Mouse (Mus musculus) neural tube, embryonic 15.5 days (tissue): ENCODE measurements around the gene Rwdd3. TPM values are rescaled to one million over a fixed set of nuclear protein-coding genes. Genes with fewer than 3 reads are reported as not detected.
A peak's percentile ranks its signal among the peaks of the same experiment; 100 is the strongest.

ENCODE experiments used
- ATAC-seq: fragments of 200-750 bp; cut with Nextera tagmentation; 2 replicates; pipeline ENCODE4 v1.8.0; 2017; ENCODE audit warnings: mild to moderate bottlenecking, moderate TSS enrichment, moderate library complexity; ENCODE audit not compliant: low FRiP score
- H3K27ac ChIP-seq: fragments of 300-500 bp; sonication (generic); replicated peaks from 2 replicates; pipeline ENCODE4 v1.5.1; 2015; ENCODE audit warnings: mild to moderate bottlenecking, inconsistent platforms
- H3K27me3 ChIP-seq: fragments of 300-500 bp; sonication (generic); replicated peaks from 2 replicates; pipeline ENCODE4 v1.6.1; 2015; ENCODE audit warnings: inconsistent platforms
- H3K36me3 ChIP-seq: fragments of 300-500 bp; sonication (generic); 2 replicates; pipeline ENCODE4 v1.6.1; 2015; ENCODE audit warnings: inconsistent platforms
- H3K4me1 ChIP-seq: fragments of 300-500 bp; sonication (generic); 2 replicates; pipeline ENCODE4 v1.6.1; 2015; ENCODE audit warnings: inconsistent platforms
- H3K4me2 ChIP-seq: fragments of 300-500 bp; sonication (generic); 2 replicates; pipeline ENCODE4 v1.6.1; 2015; ENCODE audit warnings: inconsistent platforms, mild to moderate bottlenecking, moderate library complexity
- H3K4me3 ChIP-seq: fragments of 300-500 bp; sonication (generic); replicated peaks from 2 replicates; pipeline ENCODE4 v1.5.1; 2015; ENCODE audit warnings: mild to moderate bottlenecking, inconsistent platforms
- H3K9ac ChIP-seq: fragments of 300-500 bp; sonication (generic); replicated peaks from 2 replicates; pipeline ENCODE4 v1.6.1; 2015; ENCODE audit warnings: mild to moderate bottlenecking, inconsistent platforms
- H3K9me3 ChIP-seq: fragments of 300-500 bp; sonication (generic); replicated peaks from 2 replicates; pipeline ENCODE4 v1.6.1; 2016; ENCODE audit warnings: inconsistent platforms
- WGBS: fragments of 180-500 bp; shearing (Covaris S2); methylation state at CpG from one replicate; pipeline ENCODE4 v1.1.7; 2015; ENCODE audit warnings: mixed read lengths; 5-methylcytosine and 5-hydroxymethylcytosine counted together
- polyA plus RNA-seq: library from polyadenylated mRNA; unstranded; fragments of >200 nt; fragmentation: Nextera tagmentation; extraction: Ambion mirVana; gene quantifications from 2 replicates; pipeline ENCODE4 v1.2.1, GENCODE M21; 2015

Gene Rwdd3
- polyA plus RNA-seq, 1 experiment from 2014 or later: 5.4 TPM

GRCm38 (mm10) chr3:121157546-121158330, 13.8 kb downstream of the Rwdd3 start:
- Histone ChIP-seq H3K4me1 (peaks cover 10% of the 10 kb centered on the region), H3K4me2 (no peak overlapping the region), H3K4me3 (no peak overlapping the region), H3K9ac (no peak overlapping the region), H3K27me3 (no peaks in the 10 kb centered on the region), H3K9me3 (no peaks in the 10 kb centered on the region), H3K36me3 (no peaks in the 10 kb centered on the region), H3K27ac (no peak overlapping the region)
- no peak for ATAC-seq
- WGBS: 71% methylated on average over 10 of the region's 10 CpGs

- Histone ChIP-seq H3K27me3 (no peaks in the 10 kb centered on the region), H3K36me3 (no peaks in the 10 kb centered on the region), H3K9me3 (no peaks in the 10 kb centered on the region), H3K4me2 (peak overlapping the region; percentile 37), H3K27ac (no peak overlapping the region), H3K4me3 (no peak overlapping the region), H3K9ac (no peak overlapping the region), H3K4me1 (peaks cover 10% of the 10 kb centered on the region)
- 44% methylated on average over 11 of the region's 11 CpGs for WGBS
- ATAC-seq: no peak
Measured at GRCm38 (mm10) chr3:121156451-121157186, 14.9 kb downstream of the Rwdd3 start.

DNA sequence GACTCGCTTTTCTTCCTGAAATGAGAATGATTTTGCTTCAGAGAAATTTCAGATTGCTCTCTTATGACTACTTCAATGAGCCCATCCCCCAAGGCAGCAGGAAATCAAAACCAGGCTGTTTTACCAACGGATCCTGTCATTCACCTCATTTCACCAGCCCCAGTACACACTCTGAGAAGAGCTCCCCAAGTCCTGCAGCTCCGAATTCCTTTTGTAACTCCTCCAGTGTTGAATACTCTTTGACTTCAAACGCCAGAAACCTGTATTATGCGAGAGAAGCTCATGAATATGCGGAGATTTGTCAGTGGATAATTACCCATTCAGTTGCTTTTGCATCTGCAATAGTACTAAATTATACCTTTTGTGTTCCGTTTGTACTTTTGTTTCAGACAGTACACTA, 15.5 kb downstream of the Rwdd3 start:
- 12% methylated on average over 7 of the region's 7 CpGs for whole genome bisulfite sequencing
- ATAC-seq: no peak
- Histone ChIP-seq H3K27ac (no peak overlapping the region), H3K36me3 (no peaks in the 10 kb centered on the region), H3K4me2 (peak overlapping the region; percentile 37), H3K9me3 (no peaks in the 10 kb centered on the region), H3K4me3 (no peak overlapping the region), H3K27me3 (no peaks in the 10 kb centered on the region), H3K4me1 (peaks cover 10% of the 10 kb centered on the region), H3K9ac (no peak overlapping the region)

- no peak overlapping the region for H3K27ac ChIP-seq
- 83% methylated on average over 11 of the region's 11 CpGs for WGBS
Measured at GRCm38 (mm10) chr3:121133937-121134336, 37.6 kb downstream of the Rwdd3 start.

DNA sequence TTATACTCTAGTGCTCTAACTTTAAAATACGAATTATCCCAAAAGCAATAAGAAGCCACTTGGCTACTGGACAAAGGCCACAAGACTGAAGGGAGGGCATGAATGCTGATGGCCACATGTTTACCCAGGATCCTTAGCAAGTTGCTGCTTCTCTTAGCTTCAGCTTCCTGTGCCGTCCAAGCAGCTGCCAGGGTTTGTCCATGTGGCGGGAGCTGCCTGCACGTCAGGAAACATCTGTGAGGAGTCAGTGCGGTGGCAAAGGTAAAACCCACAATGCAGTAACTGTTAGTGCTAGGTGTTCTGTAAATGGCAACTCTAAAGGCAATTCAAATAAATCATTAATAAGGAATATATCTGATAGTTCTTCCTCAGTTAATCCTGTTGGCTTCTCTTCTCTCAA, 38.5 kb downstream of the Rwdd3 start:
- Histone ChIP-seq H3K27me3 (no peaks in the 10 kb centered on the region), H3K4me1 (no peaks in the 10 kb centered on the region), H3K9me3 (no peaks in the 10 kb centered on the region), H3K36me3 (no peaks in the 10 kb centered on the region), H3K27ac (no peak overlapping the region), H3K9ac (no peak overlapping the region), H3K4me3 (no peak overlapping the region), H3K4me2 (no peak overlapping the region)
- no peak for ATAC-seq
- 87% methylated on average over 5 of the region's 5 CpGs for WGBS

More at GRCm38 (mm10) chr3:121133937-121134336, 37.6 kb downstream of the Rwdd3 start:
- no peak overlapping the region for H3K4me3 ChIP-seq
- H3K27me3 ChIP-seq: no peaks in the 10 kb centered on the region
- no peaks in the 10 kb centered on the region for H3K9me3 ChIP-seq
- no peak overlapping the region for H3K4me2 ChIP-seq
- H3K36me3 ChIP-seq: no peaks in the 10 kb centered on the region
- no peaks in the 10 kb centered on the region for H3K4me1 ChIP-seq
- H3K9ac ChIP-seq: no peak overlapping the region
- ATAC-seq: no peak

GRCm38 (mm10) chr3:121127171-121127570, 44.3 kb downstream of the Rwdd3 start:
- Histone ChIP-seq H3K27ac (no peak overlapping the region), H3K9me3 (no peaks in the 10 kb centered on the region), H3K9ac (no peak overlapping the region), H3K4me3 (no peak overlapping the region), H3K4me1 (no peaks in the 10 kb centered on the region), H3K27me3 (no peaks in the 10 kb centered on the region), H3K36me3 (no peaks in the 10 kb centered on the region), H3K4me2 (no peak overlapping the region)
- ATAC-seq: no peak
- 92% methylated on average over 2 of the region's 2 CpGs for WGBS

GRCm38 (mm10) chr3:121126476-121126875, 45.0 kb downstream of the Rwdd3 start:
- H3K27me3 ChIP-seq: no peaks in the 10 kb centered on the region
- no peak overlapping the region for H3K4me3 ChIP-seq
- H3K36me3 ChIP-seq: no peaks in the 10 kb centered on the region
- no peaks in the 10 kb centered on the region for H3K4me1 ChIP-seq
- H3K9me3 ChIP-seq: no peaks in the 10 kb centered on the region
- 80% methylated on average over 5 of the region's 5 CpGs for WGBS
- H3K9ac ChIP-seq: no peak overlapping the region
- H3K4me2 ChIP-seq: no peak overlapping the region
- ATAC-seq: no peak
- H3K27ac ChIP-seq: no peak overlapping the region

DNA sequence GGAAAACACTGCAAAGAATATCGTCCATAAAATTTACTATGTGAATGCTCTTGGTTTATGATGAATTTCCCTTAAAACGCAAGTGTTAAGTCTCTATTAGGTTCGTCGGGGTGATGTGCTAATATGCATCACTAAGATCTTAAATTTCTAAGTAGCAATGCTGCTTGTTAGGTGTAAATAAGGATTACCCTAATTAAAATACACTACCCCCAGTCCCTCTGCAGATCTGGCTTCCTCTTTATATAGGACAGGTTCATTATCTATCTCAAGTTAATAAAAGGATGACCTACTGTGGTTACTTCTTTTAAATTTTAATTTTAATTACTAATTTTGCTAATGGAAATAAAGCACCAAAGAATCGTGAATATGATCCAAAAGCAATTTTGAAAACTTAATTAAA, 50.4 kb downstream of the Rwdd3 start:
- H3K9ac ChIP-seq: no peak overlapping the region
- H3K4me1 ChIP-seq: peaks cover 4% of the 10 kb centered on the region
- H3K4me2 ChIP-seq: no peak overlapping the region
- WGBS: 64% methylated on average over 5 of the region's 5 CpGs
- H3K4me3 ChIP-seq: no peak overlapping the region
- H3K27ac ChIP-seq: no peak overlapping the region
- H3K27me3 ChIP-seq: no peaks in the 10 kb centered on the region
- no peaks in the 10 kb centered on the region for H3K36me3 ChIP-seq
- H3K9me3 ChIP-seq: no peaks in the 10 kb centered on the region
- ATAC-seq: no peak

GRCm38 (mm10) chr3:121116590-121116989, 54.9 kb downstream of the Rwdd3 start:
- Histone ChIP-seq H3K9ac (no peak overlapping the region), H3K27ac (no peak overlapping the region), H3K27me3 (no peaks in the 10 kb centered on the region), H3K9me3 (no peaks in the 10 kb centered on the region), H3K4me1 (peaks cover 10% of the 10 kb centered on the region), H3K4me2 (peak overlapping the region; percentile 23; the same call in 1 of the 2 replicates), H3K4me3 (no peak overlapping the region), H3K36me3 (no peaks in the 10 kb centered on the region)
- ATAC-seq: 0 out of 2 replicates have a peak, but pooled peaks have one; percentile 35
- WGBS: 43% methylated on average over 13 of the region's 13 CpGs

DNA sequence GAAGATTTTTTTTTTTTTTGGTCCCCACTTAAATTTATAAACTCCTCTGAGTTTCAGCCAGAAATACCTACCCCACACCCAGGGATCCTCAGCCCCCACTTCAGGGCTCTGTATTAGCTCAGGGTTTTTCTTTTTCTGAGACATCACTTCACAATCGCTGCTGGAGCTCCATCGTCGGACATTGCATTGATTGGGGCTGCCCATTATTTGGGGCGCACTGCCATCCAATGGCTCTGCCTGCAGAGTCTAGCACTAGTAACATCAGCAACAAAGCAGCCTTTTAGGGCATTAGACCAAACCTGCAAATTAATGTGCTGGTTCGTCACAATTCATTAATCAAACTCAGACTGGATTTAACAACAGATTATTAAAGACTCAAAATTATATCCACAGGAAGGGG, 55.4 kb downstream of the Rwdd3 start:
- Histone ChIP-seq H3K36me3 (no peaks in the 10 kb centered on the region), H3K27ac (no peak overlapping the region), H3K4me1 (peaks cover 10% of the 10 kb centered on the region), H3K4me2 (no peak overlapping the region), H3K27me3 (no peaks in the 10 kb centered on the region), H3K9me3 (no peaks in the 10 kb centered on the region), H3K9ac (no peak overlapping the region), H3K4me3 (no peak overlapping the region)
- WGBS: 47% methylated on average over 5 of the region's 5 CpGs
- ATAC-seq: no peak

DNA sequence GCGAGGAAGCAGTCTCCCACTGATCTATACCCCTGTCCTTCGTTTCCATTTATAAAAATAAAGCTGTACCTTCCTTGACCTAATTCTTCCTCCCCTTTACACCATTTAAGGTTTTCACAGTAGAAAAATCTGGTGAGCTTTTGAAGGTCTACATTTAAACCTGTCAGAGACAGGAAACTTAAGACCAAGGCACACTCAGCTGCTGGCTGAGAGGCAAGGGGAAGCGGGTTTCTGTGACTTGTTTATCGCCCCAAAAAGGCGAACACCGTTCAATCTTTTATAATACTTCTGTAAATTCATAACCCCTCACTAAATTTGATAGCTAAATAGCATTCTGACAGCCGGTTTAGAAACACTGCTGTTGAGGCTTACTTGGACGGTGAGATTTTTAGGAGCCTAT, 60.4 kb downstream of the Rwdd3 start:
- no peaks in the 10 kb centered on the region for H3K9me3 ChIP-seq
- H3K27me3 ChIP-seq: no peaks in the 10 kb centered on the region
- 0 out of 2 replicates have a peak overlapping the region, but pooled peaks have one; percentile 18 for H3K27ac ChIP-seq
- no peak overlapping the region for H3K4me3 ChIP-seq
- no peak for ATAC-seq
- WGBS: 83% methylated on average over 8 of the region's 8 CpGs
- no peaks in the 10 kb centered on the region for H3K36me3 ChIP-seq
- no peak overlapping the region for H3K9ac ChIP-seq
- H3K4me1 ChIP-seq: peaks cover 6% of the 10 kb centered on the region
- H3K4me2 ChIP-seq: no peak overlapping the region

DNA sequence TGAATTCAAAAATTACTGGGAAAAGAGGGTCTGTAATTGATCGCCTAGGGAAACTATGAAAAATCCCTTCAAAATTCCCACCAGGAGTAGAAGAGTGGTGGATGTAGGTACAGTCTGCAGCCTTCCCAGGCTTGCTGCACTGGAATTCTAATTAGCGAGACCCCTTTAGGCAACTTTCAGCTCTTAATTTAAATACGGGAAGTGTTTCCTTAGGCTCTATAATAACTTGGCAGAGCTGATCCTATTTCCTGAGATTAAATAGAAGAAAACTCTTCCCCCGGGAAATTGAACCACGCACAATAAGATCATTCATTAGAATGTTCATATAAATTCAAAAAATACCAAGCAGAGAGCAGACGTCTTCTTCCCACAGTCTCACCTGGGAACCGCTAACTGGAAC, 61.1 kb downstream of the Rwdd3 start:
- Histone ChIP-seq H3K27ac (no peak overlapping the region), H3K36me3 (no peaks in the 10 kb centered on the region), H3K9ac (no peak overlapping the region), H3K4me1 (peaks cover 1% of the 10 kb centered on the region; the same call in 1 of the 2 replicates), H3K4me2 (no peak overlapping the region), H3K27me3 (no peaks in the 10 kb centered on the region), H3K4me3 (no peak overlapping the region), H3K9me3 (no peaks in the 10 kb centered on the region)
- no peak for ATAC-seq
- 55% methylated on average over 7 of the region's 7 CpGs for WGBS
